Mouse (Mus musculus) testis, adult 10 weeks (tissue): ENCODE data around the gene Naalad2. TPM values are rescaled to one million over a fixed set of nuclear protein-coding genes. Genes with fewer than 3 reads are reported as not detected.

Experiments
- polyA plus RNA-seq: library from polyadenylated mRNA; stranded (reverse); fragments of 350-450 nt; fragmentation: Illumina TruSeq; extraction: RNeasy Lipid Tissue Mini Kit (QIAGEN cat#74804); gene quantifications from one replicate; pipeline ENCODE4 v1.2.3, GENCODE M21; 2014; ENCODE audit warnings: low read depth, low replicate concordance

The Naalad2 gene
- 39.3 TPM for polyA plus RNA-seq

DNA sequence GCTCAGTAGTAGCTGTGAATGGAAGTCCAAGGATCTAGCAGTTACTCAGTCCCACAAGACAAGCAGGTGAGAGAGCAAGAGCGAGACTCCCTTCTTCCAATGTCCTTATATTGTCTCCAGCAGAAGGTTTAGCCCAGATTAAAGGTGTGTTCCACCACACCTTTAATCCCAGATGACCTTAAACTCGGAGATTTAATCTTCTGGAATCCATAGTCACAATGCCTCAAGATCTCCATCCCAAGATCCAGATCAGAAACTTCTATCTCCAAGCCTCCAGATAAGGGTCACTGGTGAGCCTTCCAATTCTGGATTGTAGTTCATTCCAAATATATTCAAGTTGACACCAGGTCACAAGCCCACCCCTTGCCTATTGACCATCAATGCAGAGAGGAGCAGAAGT, at the start of gene Naalad2:
Naalad2 (minus strand) TSS at position 101 of the 400 bp plus-strand sequence.

DNA sequence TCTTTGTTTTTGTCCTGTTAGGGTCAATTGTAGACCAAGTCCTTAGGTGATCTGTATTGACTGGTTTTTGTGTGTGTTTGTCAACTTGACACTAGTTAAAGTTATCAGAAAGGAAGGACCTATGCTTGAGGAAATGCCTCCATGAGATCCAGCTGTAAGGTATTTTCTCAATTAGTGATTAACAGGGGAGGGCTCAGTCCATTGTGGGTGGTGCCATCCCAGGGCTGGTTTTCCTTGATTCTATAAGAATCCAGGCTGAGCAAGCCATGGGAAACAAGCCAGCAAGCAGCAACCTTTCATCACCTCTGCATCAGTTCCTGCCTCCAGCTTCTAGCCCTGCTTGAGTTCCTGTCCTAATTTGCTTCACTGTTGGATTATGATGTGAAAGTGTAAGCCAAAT, 27.6 kb upstream of the Naalad2 start, which contains the start of gene Mbd3l2:
Mbd3l2 (plus strand) TSS at position 301 of the 400 bp plus-strand sequence.

DNA sequence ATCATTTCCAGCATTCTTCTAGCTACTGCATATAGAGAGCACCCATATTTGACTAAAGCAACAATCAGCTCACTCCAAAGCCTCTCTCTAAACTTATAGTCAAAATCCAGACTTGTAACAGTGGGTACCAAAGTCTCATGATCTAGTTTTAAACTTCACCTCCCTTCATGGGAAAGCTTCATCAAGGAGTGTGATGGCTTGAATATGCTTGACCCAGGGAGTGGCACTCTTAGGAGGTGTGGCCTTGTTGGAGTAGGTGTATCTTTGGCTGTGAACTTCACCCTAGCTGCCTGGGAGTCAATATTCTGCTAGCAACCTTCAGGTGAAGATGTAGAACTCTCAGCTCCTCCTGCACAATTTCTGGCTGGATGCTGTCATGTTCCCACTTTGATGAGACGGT, 1.3 kb upstream of the Naalad2 start, which contains the start of gene Ubtfl1:
Ubtfl1 (plus strand) TSS at position 301 of the 400 bp plus-strand sequence.

DNA sequence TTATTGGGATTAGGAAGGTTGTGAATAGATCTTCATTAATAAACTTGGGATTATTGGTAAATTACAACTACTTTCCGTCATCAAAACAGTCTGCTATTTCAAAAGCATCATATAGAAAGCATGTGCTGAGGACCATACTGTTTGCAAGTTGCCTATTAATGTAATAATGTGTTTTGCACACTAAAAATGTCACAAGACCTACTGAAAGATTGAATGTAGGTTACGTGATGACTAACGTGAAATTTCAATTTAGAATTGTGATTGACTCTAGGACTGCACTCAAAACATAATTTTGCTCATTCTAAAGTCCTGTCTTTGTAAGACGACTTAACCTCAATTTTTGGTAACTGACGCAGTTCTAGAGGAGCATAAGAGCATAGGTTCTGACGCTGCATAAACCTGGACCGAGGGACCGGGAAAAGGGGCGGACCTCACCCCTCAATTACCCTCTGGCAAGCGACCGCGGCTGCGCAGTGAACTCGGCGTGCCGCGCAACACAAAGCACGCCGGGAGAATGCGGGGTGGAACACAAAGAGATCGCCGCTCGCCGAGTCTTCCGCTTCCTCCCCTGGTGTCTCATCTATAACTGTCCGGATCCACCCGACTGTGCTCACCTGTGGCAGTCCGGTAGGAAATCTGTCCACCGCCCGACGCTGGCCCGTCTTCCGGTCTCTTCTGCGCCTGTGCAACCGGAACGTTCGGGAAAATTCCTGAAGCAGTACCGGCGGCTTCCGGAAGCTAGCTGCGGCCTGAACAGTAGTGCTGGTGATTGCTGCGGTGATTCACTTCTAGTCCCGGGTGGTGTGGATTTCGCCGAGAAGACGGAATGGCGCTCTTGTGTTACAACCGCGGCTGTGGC, 111.0 kb downstream of the Naalad2 start, which contains the start of gene Chordc1:
Chordc1 (plus strand) TSS at position 555 of the 859 bp plus-strand sequence.

Other genes starting within 250 kb of the Naalad2 start
- gene Chordc1, start 110.9 kb downstream of the Naalad2 start, polyA plus RNA-seq, result 52.2 TPM
- 1.2 TPM for gene Ubtfl1, start 1.4 kb upstream of the Naalad2 start, polyA plus RNA-seq
- gene Mbd3l2, start 27.7 kb upstream of the Naalad2 start, polyA plus RNA-seq, result not detected
- 104 TPM for gene Zfp558, start 75.3 kb upstream of the Naalad2 start, polyA plus RNA-seq
- gene Mbd3l1, start 75.4 kb upstream of the Naalad2 start, polyA plus RNA-seq, result 345 TPM